Mouse (Mus musculus) inflammation-experienced regulatory T-cells (primary cell): ENCODE results near the gene Ruvbl1. TPM values are rescaled to one million over a fixed set of nuclear protein-coding genes. Genes with fewer than 3 reads are reported as not detected.

ENCODE experiments used
- polyA plus RNA-seq, 2 experiments: library from polyadenylated mRNA; unstranded; fragments of 100-300 nt; shearing (Covaris generic); gene quantifications; one replicate each; pipeline ENCODE4 v1.2.1; 2017

Gene Ruvbl1
- 10 to 100 TPM; 69.5 to 77.9 TPM for polyA plus RNA-seq

GRCm38 (mm10) chr6:88465181-88465920 lies at the start of gene Ruvbl1:
Gene Ruvbl1 (plus strand): TSS chr6:88465409.

GRCm38 (mm10) chr6:88446063-88447002 lies 18.9 kb upstream of the Ruvbl1 start, which contains the start of gene Eefsec:
Gene Eefsec (minus strand): TSS chr6:88446539.

GRCm38 (mm10) chr6:88518404-88519263 lies 53.4 kb downstream of the Ruvbl1 start, which contains the start of gene Sec61a1:
Gene Sec61a1 (minus strand): TSS chr6:88518905.

Other genes starting within 250 kb of the Ruvbl1 start
- under 1 TPM in 1 of 2 experiments, not detected in 1; 0.44 TPM for gene Dnajb8, start 243.1 kb upstream of the Ruvbl1 start, polyA plus RNA-seq
- gene Eefsec, start 18.9 kb upstream of the Ruvbl1 start, polyA plus RNA-seq = 10 to 100 TPM; 52.1 to 58.4 TPM
- gene Sec61a1, start 53.5 kb downstream of the Ruvbl1 start, polyA plus RNA-seq = 100 to 1,000 TPM; 221 to 229 TPM
- under 1 TPM in 1 of 2 experiments, not detected in 1; 0.04 TPM for gene Kbtbd12, start 172.5 kb downstream of the Ruvbl1 start, polyA plus RNA-seq